Comparison of ENCODE assay signal across 10 mouse cellular contexts in the genomic region with DNA sequence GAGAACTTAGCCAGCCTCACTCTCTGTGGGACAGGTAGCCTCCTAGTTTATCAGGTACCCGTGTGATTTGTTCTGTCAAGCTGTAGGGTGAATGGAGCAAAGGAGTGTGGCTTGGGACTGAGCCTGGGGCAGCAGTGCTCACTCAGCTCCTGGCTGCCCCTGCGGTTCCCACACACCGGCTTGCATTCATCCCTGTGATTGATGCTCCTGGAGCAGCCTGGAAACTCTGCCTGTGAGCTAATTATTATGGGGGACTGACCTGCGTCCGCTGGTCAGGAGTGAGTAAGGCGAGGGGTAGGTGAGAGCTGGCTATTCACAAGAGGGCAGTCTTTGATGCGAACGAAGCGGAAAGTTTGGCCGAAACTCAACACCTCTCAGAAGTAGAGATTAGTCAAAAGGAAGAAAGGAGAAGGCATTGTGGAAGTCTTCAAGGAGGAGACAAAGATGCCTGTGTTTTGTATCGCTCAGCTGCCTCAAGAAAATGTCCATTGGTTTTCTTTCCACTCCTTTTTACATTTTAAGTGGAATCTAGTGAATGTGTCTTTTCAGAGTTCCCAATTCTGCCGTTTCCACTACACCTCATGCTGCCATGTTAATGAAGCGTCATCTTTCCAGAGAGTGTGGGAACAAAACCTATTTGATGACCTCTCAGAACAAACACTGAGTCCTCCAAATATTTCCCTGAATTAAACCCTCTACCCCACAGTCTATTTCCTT.
A peak's percentile ranks its signal among the peaks of the same experiment; 100 is the strongest.
DNase-seq lines count a peak whose midpoint lies in the region; ATAC-seq lines count a peak whose summit lies in the region.
"Had no signal": no experiment of that assay in that cellular context is flagged by ENCODE, and none has a peak within 500 bp of the region (broad histone marks: within the 10 kb centered on the region; RNA-seq: fewer than 3 reads in every experiment).

No protein-coding gene starts in this region.

- H3K27ac ChIP-seq in forebrain, embryonic 13.5 days, result peak overlapping the region; percentile 25; the same call in 1 of the 2 replicates
- H3K27ac ChIP-seq in limb, embryonic 13.5 days, result no peak overlapping the region
- H3K27ac ChIP-seq in neural tube, embryonic 14.5 days (ENCODE audit: low read depth, low read length), result no peak overlapping the region
- H3K27ac ChIP-seq: stomach, embryonic 15.5 days had no signal

- DNase-seq in right cerebral cortex, postnatal 10 days (ENCODE audit: low spot score in 2 of 2), result peak; percentile 37 to 52
- DNase-seq in right cerebral cortex, postnatal 14 days, result no peak
- DNase-seq in layer of hippocampus, adult 9-10 months (ENCODE audit: low spot score), result no peak
- DNase-seq in adrenal gland, adult (ENCODE audit: inconsistent age in 2 of 2, low spot score in 1 of 2), result no peak
- DNase-seq: heart, adult 11 months had no signal

- no peaks in the 10 kb centered on the region for H3K27me3 ChIP-seq in forebrain, embryonic 13.5 days
- H3K27me3 ChIP-seq in limb, embryonic 13.5 days, result 0 out of 2 replicates have a peak, but pooled peaks cover 10% of the 10 kb centered on the region
- no peaks in the 10 kb centered on the region for H3K27me3 ChIP-seq in neural tube, embryonic 14.5 days (ENCODE audit: control insufficient read depth, insufficient read depth, low read length)
- H3K27me3 ChIP-seq: stomach, embryonic 15.5 days had no signal

- no peaks in the 10 kb centered on the region for H3K9me3 ChIP-seq in forebrain, embryonic 13.5 days (replicated peaks)
- no peaks in the 10 kb centered on the region for H3K9me3 ChIP-seq in limb, embryonic 13.5 days
- H3K9me3 ChIP-seq in neural tube, embryonic 14.5 days (ENCODE audit: control insufficient read depth, low read length), result no peaks in the 10 kb centered on the region
- H3K9me3 ChIP-seq: stomach, embryonic 15.5 days had no signal

- peaks cover 16% of the 10 kb centered on the region for H3K4me1 ChIP-seq in forebrain, embryonic 13.5 days
- H3K4me1 ChIP-seq in limb, embryonic 13.5 days, result no peaks in the 10 kb centered on the region
- no peaks in the 10 kb centered on the region for H3K4me1 ChIP-seq in neural tube, embryonic 14.5 days (ENCODE audit: control insufficient read depth, insufficient read depth, low read length)

- no peaks in the 10 kb centered on the region for H3K36me3 ChIP-seq in forebrain, embryonic 13.5 days (ENCODE audit: poor library complexity, severe bottlenecking)
- no peaks in the 10 kb centered on the region for H3K36me3 ChIP-seq in limb, embryonic 13.5 days
- no peaks in the 10 kb centered on the region for H3K36me3 ChIP-seq in neural tube, embryonic 14.5 days (ENCODE audit: control insufficient read depth, insufficient read depth, low read length)
- H3K36me3 ChIP-seq: stomach, embryonic 15.5 days had no signal

- H3K9ac ChIP-seq in forebrain, embryonic 13.5 days, result no peak overlapping the region
- H3K9ac ChIP-seq in limb, embryonic 13.5 days, result no peak overlapping the region
- no peak overlapping the region for H3K9ac ChIP-seq in neural tube, embryonic 14.5 days (replicated peaks; ENCODE audit: low read depth, low read length)
- H3K9ac ChIP-seq: stomach, embryonic 15.5 days had no signal

- ATAC-seq in forebrain, embryonic 13.5 days, result peak; percentile 77
- no peak for ATAC-seq in limb, embryonic 13.5 days (ENCODE audit: low FRiP score, low read depth)
- peak; percentile 77 for ATAC-seq in neural tube, embryonic 14.5 days (ENCODE audit: low read depth)
- ATAC-seq in CD4-positive, CD25-positive, alpha-beta regulatory T cell, adult 4 months, result no peak

- WGBS in forebrain, embryonic 13.5 days, result 11% methylated on average over 13 of the region's 13 CpGs
- WGBS in limb, embryonic 13.5 days, result 33% methylated on average over 13 of the region's 13 CpGs
- WGBS in neural tube, embryonic 14.5 days, result 24% methylated on average over 13 of the region's 13 CpGs

- H3K4me3 ChIP-seq in forebrain, embryonic 13.5 days, result no peak overlapping the region
- no peak overlapping the region for H3K4me3 ChIP-seq in limb, embryonic 13.5 days
- H3K4me3 ChIP-seq in neural tube, embryonic 14.5 days (ENCODE audit: low read depth, low read length), result no peak overlapping the region
- H3K4me3 ChIP-seq: stomach, embryonic 15.5 days had no signal

- H3K4me2 ChIP-seq in forebrain, embryonic 13.5 days, result peak overlapping the region; percentile 10; the same call in 1 of the 2 replicates
- peak overlapping the region; percentile 9; the same call in 1 of the 2 replicates for H3K4me2 ChIP-seq in limb, embryonic 13.5 days (replicated peaks)
- no peak overlapping the region for H3K4me2 ChIP-seq in neural tube, embryonic 14.5 days (ENCODE audit: low read depth, low read length)
- H3K4me2 ChIP-seq: stomach, embryonic 15.5 days had no signal

Comparison
In these comparisons a context has a peak if more than half of its experiments do, and no peak if none do; other contexts are left out.
1. DNase-seq: peak in right cerebral cortex, postnatal 10 days (2 of 2); none in right cerebral cortex, postnatal 14 days (single experiment), layer of hippocampus, adult 9-10 months (single experiment) and adrenal gland, adult (0 of 2).
2. ATAC-seq: peak in forebrain, embryonic 13.5 days (single experiment) and neural tube, embryonic 14.5 days (single experiment); none in limb, embryonic 13.5 days (single experiment) and CD4-positive, CD25-positive, alpha-beta regulatory T cell, adult 4 months (single experiment).